Mouse (Mus musculus) CD4-positive naive resting alpha-beta T cell, adult 57 days (primary cell): ENCODE data around the gene Usp17le. TPM values are rescaled to one million over a fixed set of nuclear protein-coding genes. Genes with fewer than 3 reads are reported as not detected.

Source experiments
- total RNA-seq: library from RNA; stranded (reverse); gene quantifications from one replicate; pipeline ENCODE4 v1.2.4, GENCODE M21; 2023

Usp17le gene
- not detected for total RNA-seq

GRCm38 (mm10) chr7:104777370-104777769 lies at the start of gene Usp17le:
TSS of gene Usp17le (minus strand) at chr7:104777470.

Other genes starting within 250 kb of the Usp17le start
- not detected for gene Olfr651, start 227.3 kb downstream of the Usp17le start, total RNA-seq
- not detected for gene Olfr652, start 216.6 kb downstream of the Usp17le start, total RNA-seq
- gene Olfr653, start 200.2 kb downstream of the Usp17le start, total RNA-seq = not detected
- not detected for gene Olfr654, start 190.4 kb downstream of the Usp17le start, total RNA-seq
- gene Olfr655, start 175.7 kb downstream of the Usp17le start, total RNA-seq = not detected
- not detected for gene Olfr656, start 163.5 kb downstream of the Usp17le start, total RNA-seq
- gene Olfr657, start 152.7 kb downstream of the Usp17le start, total RNA-seq = not detected
- not detected for gene Olfr658, start 130.2 kb downstream of the Usp17le start, total RNA-seq
- gene Olfr659, start 110.7 kb downstream of the Usp17le start, total RNA-seq = not detected
- not detected for gene Olfr661, start 91.0 kb downstream of the Usp17le start, total RNA-seq
- gene Usp17lb, start 65.1 kb upstream of the Usp17le start, total RNA-seq = not detected
- not detected for gene Usp17la, start 79.5 kb upstream of the Usp17le start, total RNA-seq
- not detected for gene Olfr665, start 100.6 kb upstream of the Usp17le start, total RNA-seq
- gene Olfr666, start 118.5 kb upstream of the Usp17le start, total RNA-seq = not detected
- gene Olfr667, start 144.0 kb upstream of the Usp17le start, total RNA-seq = not detected
- gene Olfr668, start 150.6 kb upstream of the Usp17le start, total RNA-seq = not detected
- gene Olfr669, start 156.8 kb upstream of the Usp17le start, total RNA-seq = not detected
- not detected for gene Olfr670, start 185.2 kb upstream of the Usp17le start, total RNA-seq
- gene Olfr671, start 201.7 kb upstream of the Usp17le start, total RNA-seq = not detected
- not detected for gene Olfr672, start 224.6 kb upstream of the Usp17le start, total RNA-seq